17 mouse cellular contexts compared by ENCODE assay signal in the genomic region with DNA sequence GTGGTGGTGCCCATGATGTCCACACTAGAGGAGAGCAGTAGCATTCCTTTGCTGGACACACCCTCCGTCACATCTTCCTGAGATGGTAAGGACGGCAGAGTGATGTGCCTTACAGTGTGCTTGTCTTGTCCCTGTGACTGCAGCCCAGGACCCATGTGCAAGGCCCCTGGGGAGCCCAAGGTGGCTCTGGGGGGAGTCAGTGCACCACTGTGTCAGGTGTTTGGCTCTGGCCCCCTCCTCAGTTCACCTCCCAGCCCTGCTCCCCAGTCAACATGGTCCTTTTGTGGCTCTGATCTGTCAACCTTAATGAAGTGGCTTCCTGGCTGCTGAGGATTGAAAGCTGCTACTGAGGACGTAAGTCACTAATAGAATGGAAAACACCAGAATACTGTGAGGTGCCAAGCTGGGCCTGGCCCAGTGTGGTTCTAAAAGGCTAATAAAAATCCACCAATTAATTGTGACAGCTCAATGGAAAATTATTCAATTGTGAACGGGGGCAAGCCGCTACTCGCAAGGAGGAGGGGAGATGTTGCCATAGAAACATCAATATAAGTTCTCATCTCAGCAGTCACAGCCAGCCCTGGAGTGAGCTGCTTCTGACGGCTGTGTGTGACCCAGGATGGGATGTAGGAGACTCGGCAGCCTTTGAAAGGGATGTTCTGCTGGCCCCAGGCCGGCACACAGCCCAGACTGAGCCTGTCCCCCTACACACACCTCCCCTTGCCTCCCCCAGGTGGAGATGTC. TPM values are rescaled to one million over a fixed set of nuclear protein-coding genes. Genes with fewer than 3 reads are reported as not detected.
DNase-seq lines count a peak whose midpoint lies in the region; ATAC-seq lines count a peak whose summit lies in the region.
"Had no signal": no experiment of that assay in that cellular context is flagged by ENCODE, and none has a peak within 500 bp of the region (broad histone marks: within the 10 kb centered on the region; RNA-seq: fewer than 3 reads in every experiment).

No protein-coding gene starts in this region.

- peaks cover 47% of the 10 kb centered on the region for H3K4me1 ChIP-seq in megakaryocyte, embryonic 14.5 days
- peaks cover 57% of the 10 kb centered on the region for H3K4me1 ChIP-seq in hindbrain, embryonic 13.5 days (replicated peaks)
- peaks cover 66% of the 10 kb centered on the region for H3K4me1 ChIP-seq in midbrain, embryonic 13.5 days (replicated peaks)
- peaks cover 8% of the 10 kb centered on the region; the same call in 1 of the 2 replicates for H3K4me1 ChIP-seq in heart, embryonic 11.5 days (ENCODE audit: control insufficient read depth, insufficient read depth, low read length)
- 0 out of 2 replicates have a peak, but pooled peaks cover 21% of the 10 kb centered on the region for H3K4me1 ChIP-seq in liver, embryonic 12.5 days

- DNase-seq in gastrocnemius, postnatal 25 days = no peak
- DNase-seq: B cell, adult 2 months; cerebellum, adult 9-10 months; left cerebral cortex, postnatal 4 days; lung, embryonic 14.5 days; thymus, postnatal 14 days had no signal

- H3K4me2 ChIP-seq in hindbrain, embryonic 13.5 days = peak overlapping the region; percentile 19; the same call in 1 of the 2 replicates
- H3K4me2 ChIP-seq in midbrain, embryonic 13.5 days (replicated peaks) = no peak overlapping the region; the same call in 1 of the 2 replicates
- H3K4me2 ChIP-seq in heart, embryonic 11.5 days = no peak overlapping the region
- H3K4me2 ChIP-seq in liver, embryonic 12.5 days = no peak overlapping the region
- H3K4me2 ChIP-seq: embryonic facial prominence, embryonic 15.5 days; heart, embryonic 13.5 days; lung, embryonic 14.5 days had no signal

- no peaks in the 10 kb centered on the region for H3K9me3 ChIP-seq in megakaryocyte, embryonic 14.5 days
- H3K9me3 ChIP-seq in hindbrain, embryonic 13.5 days = no peaks in the 10 kb centered on the region
- H3K9me3 ChIP-seq in midbrain, embryonic 13.5 days = no peaks in the 10 kb centered on the region
- no peaks in the 10 kb centered on the region for H3K9me3 ChIP-seq in heart, embryonic 11.5 days (replicated peaks; ENCODE audit: control insufficient read depth, low read length)
- H3K9me3 ChIP-seq in liver, embryonic 12.5 days (replicated peaks) = no peaks in the 10 kb centered on the region
- H3K9me3 ChIP-seq: embryonic facial prominence, embryonic 15.5 days; G1E; heart, embryonic 13.5 days had no signal

- H3K9ac ChIP-seq in hindbrain, embryonic 13.5 days = 0 out of 2 replicates have a peak overlapping the region, but pooled peaks have one; percentile 9
- H3K9ac ChIP-seq in midbrain, embryonic 13.5 days (replicated peaks) = 0 out of 2 replicates have a peak overlapping the region, but pooled peaks have one; percentile 21
- H3K9ac ChIP-seq in heart, embryonic 11.5 days (ENCODE audit: low read depth, low read length) = no peak overlapping the region
- no peak overlapping the region for H3K9ac ChIP-seq in liver, embryonic 12.5 days
- H3K9ac ChIP-seq: embryonic facial prominence, embryonic 15.5 days; heart, embryonic 13.5 days; lung, embryonic 14.5 days had no signal

- peaks cover 36% of the 10 kb centered on the region for H3K27me3 ChIP-seq in megakaryocyte, embryonic 14.5 days (replicated peaks)
- H3K27me3 ChIP-seq in hindbrain, embryonic 13.5 days = 0 out of 2 replicates have a peak, but pooled peaks cover 12% of the 10 kb centered on the region
- 0 out of 2 replicates have a peak, but pooled peaks cover 3% of the 10 kb centered on the region for H3K27me3 ChIP-seq in midbrain, embryonic 13.5 days
- H3K27me3 ChIP-seq in heart, embryonic 11.5 days (ENCODE audit: control insufficient read depth, insufficient read depth, low read length) = peaks cover 13% of the 10 kb centered on the region
- H3K27me3 ChIP-seq in liver, embryonic 12.5 days (replicated peaks) = peaks cover 23% of the 10 kb centered on the region; the same call in 1 of the 2 replicates
- H3K27me3 ChIP-seq: embryonic facial prominence, embryonic 15.5 days had no signal

- H3K27ac ChIP-seq in hindbrain, embryonic 13.5 days = peak overlapping the region; percentile 89
- H3K27ac ChIP-seq in midbrain, embryonic 13.5 days = peak overlapping the region; percentile 88
- H3K27ac ChIP-seq in heart, embryonic 11.5 days (ENCODE audit: low read depth, low read length) = no peak overlapping the region
- H3K27ac ChIP-seq in liver, embryonic 12.5 days = no peak overlapping the region
- H3K27ac ChIP-seq: embryonic facial prominence, embryonic 15.5 days; heart, embryonic 13.5 days had no signal

- peaks cover 60% of the 10 kb centered on the region for H3K36me3 ChIP-seq in megakaryocyte, embryonic 14.5 days (replicated peaks; ENCODE audit: low read length)
- peaks cover 28% of the 10 kb centered on the region for H3K36me3 ChIP-seq in hindbrain, embryonic 13.5 days
- peaks cover 27% of the 10 kb centered on the region for H3K36me3 ChIP-seq in midbrain, embryonic 13.5 days
- H3K36me3 ChIP-seq in heart, embryonic 11.5 days (ENCODE audit: control insufficient read depth, insufficient read depth, low read length) = peaks cover 21% of the 10 kb centered on the region
- H3K36me3 ChIP-seq in liver, embryonic 12.5 days = peaks cover 29% of the 10 kb centered on the region

- peak overlapping the region; percentile 42 for H3K4me3 ChIP-seq in megakaryocyte, embryonic 14.5 days (replicated peaks)
- H3K4me3 ChIP-seq in hindbrain, embryonic 13.5 days = no peak overlapping the region
- H3K4me3 ChIP-seq in midbrain, embryonic 13.5 days (replicated peaks) = no peak overlapping the region
- no peak overlapping the region for H3K4me3 ChIP-seq in heart, embryonic 11.5 days (ENCODE audit: low read depth, low read length)
- no peak overlapping the region for H3K4me3 ChIP-seq in liver, embryonic 12.5 days
- H3K4me3 ChIP-seq: embryonic facial prominence, embryonic 15.5 days; heart, embryonic 13.5 days had no signal

- WGBS in hindbrain, embryonic 13.5 days = 15% methylated on average over 9 of the region's 9 CpGs
- WGBS in midbrain, embryonic 13.5 days = 12% methylated on average over 9 of the region's 9 CpGs
- 59% methylated on average over 9 of the region's 9 CpGs for WGBS in heart, embryonic 11.5 days (ENCODE audit: insufficient replicate concordance)
- 61% methylated on average over 9 of the region's 9 CpGs for WGBS in liver, embryonic 12.5 days (ENCODE audit: insufficient replicate concordance)

- no peak for ATAC-seq in megakaryocyte, adult 5-6 weeks (ENCODE audit: poor library complexity, severe bottlenecking)
- ATAC-seq in hindbrain, embryonic 13.5 days (ENCODE audit: low FRiP score) = peak; percentile 38
- peak; percentile 74 for ATAC-seq in midbrain, embryonic 13.5 days
- ATAC-seq in monocyte, adult 5-6 weeks (replicated peaks; ENCODE audit: insufficient number of reproducible peaks, low FRiP score, low TSS enrichment, poor library complexity, severe bottlenecking) = no peak
- ATAC-seq in heart, embryonic 11.5 days (replicated peaks; ENCODE audit: insufficient number of reproducible peaks, low FRiP score, low TSS enrichment) = no peak
- ATAC-seq in liver, embryonic 12.5 days = no peak
- ATAC-seq: intestine, embryonic 16.5 days had no signal

RNA-seq across cellular contexts. Expression of a gene that starts 3.6 kb away (rescaled TPM):
- polyA plus RNA-seq in megakaryocyte, embryonic 14.5 days (2012; ENCODE audit: insufficient read depth, low replicate concordance) = 0.17 TPM in 1 of 2 replicates, not detected in the other
- 0.57 and 0.65 TPM in 2 replicates for total RNA-seq in megakaryocyte, adult 5-6 weeks (2015)
- total RNA-seq in megakaryocyte, adult 5-6 weeks (2017) = 0.04 and 0.29 TPM in 2 replicates
- 0.08 TPM in 1 of 2 replicates, not detected in the other for polyA plus RNA-seq in hindbrain, embryonic 13.5 days (2015; fragmentation: Nextera tagmentation; extraction: Ambion mirVana)
- 0.06 and 0.12 TPM in 2 replicates for polyA plus RNA-seq in midbrain, embryonic 13.5 days (2015; fragmentation: Nextera tagmentation; extraction: Ambion mirVana)
- not detected for total RNA-seq in gastrocnemius, postnatal 25 days (2021)
- 9.8 to 19.1 TPM (median 10.5 TPM) in 3 replicates for total RNA-seq in monocyte, adult 5-6 weeks (2017)
- polyA plus RNA-seq in heart, embryonic 11.5 days (2014; fragmentation: Nextera tagmentation; extraction: Ambion mirVana) = not detected in 2 replicates
- 0.04 and 0.06 TPM in 2 replicates for polyA plus RNA-seq in liver, embryonic 12.5 days (2016; fragmentation: Nextera tagmentation; extraction: Ambion mirVana)
- total RNA-seq: left cerebral cortex, postnatal 4 days had no signal
- polyA plus RNA-seq: G1E; intestine, embryonic 16.5 days; lung, embryonic 14.5 days had no signal

RNA-seq across cellular contexts. Expression of a gene that starts 39.0 kb away (rescaled TPM):
- polyA plus RNA-seq in megakaryocyte, embryonic 14.5 days (2012; ENCODE audit: insufficient read depth, low replicate concordance) = 0.02 TPM in 1 of 2 replicates, not detected in the other
- not detected in 2 replicates for total RNA-seq in megakaryocyte, adult 5-6 weeks (2015)
- 0.04 TPM in 1 of 2 replicates, not detected in the other for total RNA-seq in megakaryocyte, adult 5-6 weeks (2017)
- polyA plus RNA-seq in hindbrain, embryonic 13.5 days (2015; fragmentation: Nextera tagmentation; extraction: Ambion mirVana) = 3.4 and 4.6 TPM in 2 replicates
- polyA plus RNA-seq in midbrain, embryonic 13.5 days (2015; fragmentation: Nextera tagmentation; extraction: Ambion mirVana) = 8.4 and 11.2 TPM in 2 replicates
- not detected for total RNA-seq in gastrocnemius, postnatal 25 days (2021)
- total RNA-seq in monocyte, adult 5-6 weeks (2017) = 0.19 TPM in 1 of 3 replicates, not detected in the others
- 0.06 TPM in 1 of 2 replicates, not detected in the other for polyA plus RNA-seq in heart, embryonic 11.5 days (2014; fragmentation: Nextera tagmentation; extraction: Ambion mirVana)
- not detected in 2 replicates for polyA plus RNA-seq in liver, embryonic 12.5 days (2016; fragmentation: Nextera tagmentation; extraction: Ambion mirVana)
- polyA plus RNA-seq: G1E; heart, embryonic 13.5 days had no signal

Comparison
In these comparisons a context has a peak if more than half of its experiments do, and no peak if none do; other contexts are left out.
1. ATAC-seq: peak in hindbrain, embryonic 13.5 days (single experiment) and midbrain, embryonic 13.5 days (single experiment); none in megakaryocyte, adult 5-6 weeks (single experiment), monocyte, adult 5-6 weeks (single experiment), heart, embryonic 11.5 days (single experiment) and liver, embryonic 12.5 days (single experiment).
2. H3K27ac ChIP-seq: peak in hindbrain, embryonic 13.5 days (single experiment) and midbrain, embryonic 13.5 days (single experiment); none in heart, embryonic 11.5 days (single experiment) and liver, embryonic 12.5 days (single experiment).
3. H3K9ac ChIP-seq: peak in hindbrain, embryonic 13.5 days (single experiment) and midbrain, embryonic 13.5 days (single experiment); none in heart, embryonic 11.5 days (single experiment) and liver, embryonic 12.5 days (single experiment).